Comparison of ENCODE assay signal across 8 mouse cellular contexts in genomic region chr8:108714636-108715415, GRCm38 (mm10).
DNase-seq lines count a peak whose midpoint lies in the region; ATAC-seq lines count a peak whose summit lies in the region.

No protein-coding gene starts in this region.

- H3K36me3 ChIP-seq in embryonic facial prominence, embryonic 15.5 days, result no peaks in the 10 kb centered on the region
- no peaks in the 10 kb centered on the region for H3K36me3 ChIP-seq in heart, embryonic 16.5 days (ENCODE audit: control insufficient read depth, insufficient read depth)

- peak overlapping the region; percentile 76 for H3K4me3 ChIP-seq in embryonic facial prominence, embryonic 15.5 days (replicated peaks)
- peak overlapping the region; percentile 84 for H3K4me3 ChIP-seq in heart, embryonic 16.5 days (ENCODE audit: low read length)

- H3K9ac ChIP-seq in embryonic facial prominence, embryonic 15.5 days, result peak overlapping the region; percentile 66
- H3K9ac ChIP-seq in heart, embryonic 16.5 days (ENCODE audit: low read length), result peak overlapping the region; percentile 92

- H3K4me2 ChIP-seq in embryonic facial prominence, embryonic 15.5 days (replicated peaks), result peak overlapping the region; percentile 91
- H3K4me2 ChIP-seq in heart, embryonic 16.5 days (ENCODE audit: low read depth, low read length), result peak overlapping the region; percentile 92

- DNase-seq in 416B (ENCODE audit: low read depth) (peak; percentile 82), NIH3T3 (ENCODE audit: low read depth) (peak; percentile 84), adipocyte (ENCODE audit: low spot score) (no peak)
- DNase-seq in kidney, postnatal 14 days, result peak; percentile 81
- DNase-seq in lung, postnatal 14 days, result peak; percentile 68
- DNase-seq in ovary, postnatal 36 days (ENCODE audit: low spot score), result peak; percentile 71

- H3K9me3 ChIP-seq in embryonic facial prominence, embryonic 15.5 days (replicated peaks), result no peaks in the 10 kb centered on the region
- no peaks in the 10 kb centered on the region for H3K9me3 ChIP-seq in heart, embryonic 16.5 days (replicated peaks; ENCODE audit: control insufficient read depth, low read length)

- peaks cover 65% of the 10 kb centered on the region for H3K4me1 ChIP-seq in embryonic facial prominence, embryonic 15.5 days
- peaks cover 52% of the 10 kb centered on the region for H3K4me1 ChIP-seq in heart, embryonic 16.5 days (ENCODE audit: control insufficient read depth, insufficient read depth, low read length)

- H3K27ac ChIP-seq in embryonic facial prominence, embryonic 15.5 days (replicated peaks), result peak overlapping the region; percentile 92
- peak overlapping the region; percentile 88 for H3K27ac ChIP-seq in heart, embryonic 16.5 days (ENCODE audit: low read length)

- H3K27me3 ChIP-seq in embryonic facial prominence, embryonic 15.5 days, result no peaks in the 10 kb centered on the region
- H3K27me3 ChIP-seq in heart, embryonic 16.5 days (ENCODE audit: control insufficient read depth, insufficient read depth, low read length), result no peaks in the 10 kb centered on the region

- WGBS in embryonic facial prominence, embryonic 15.5 days, result 0% methylated on average over 49 of the region's 84 CpGs
- under 1% methylated on average over 57 of the region's 84 CpGs for WGBS in heart, embryonic 16.5 days

- peak; percentile 83 for ATAC-seq in embryonic facial prominence, embryonic 15.5 days (ENCODE audit: insufficient number of reproducible peaks, low FRiP score, low TSS enrichment, low read depth)
- peak; percentile 75 for ATAC-seq in heart, embryonic 16.5 days (replicated peaks; ENCODE audit: extremely low read depth, insufficient read depth, low FRiP score)
